Mouse (Mus musculus): Measurements from ENCODE around the gene Arhgef10l.

The Arhgef10l gene

GRCm38 (mm10) chr4:140665760-140666159 lies at the start of gene Arhgef10l:
Arhgef10l (minus strand) TSS chr4:140666012.
- DNase-seq (ENCODE audit: low spot score in 2 of 2) = peak; percentile 84 to 91

- DNase-seq (ENCODE audit: low spot score in 2 of 2) = no peak
Observed at GRCm38 (mm10) chr4:140714586-140714985, 48.8 kb upstream of the Arhgef10l start.

GRCm38 (mm10) chr4:140713480-140714365 lies 47.9 kb upstream of the Arhgef10l start:
- peak; percentile 79 to 82 for DNase-seq (ENCODE audit: low spot score in 2 of 2)

- no peak for DNase-seq (ENCODE audit: low spot score in 2 of 2)
Observed at GRCm38 (mm10) chr4:140711360-140711759, 45.5 kb upstream of the Arhgef10l start.

- DNase-seq (ENCODE audit: low spot score in 2 of 2) = no peak
Observed at GRCm38 (mm10) chr4:140710781-140711180, 45.0 kb upstream of the Arhgef10l start.

GRCm38 (mm10) chr4:140709617-140710016 lies 43.8 kb upstream of the Arhgef10l start:
- DNase-seq (ENCODE audit: low spot score in 2 of 2) = no peak

GRCm38 (mm10) chr4:140709111-140709510 lies 43.3 kb upstream of the Arhgef10l start:
- no peak for DNase-seq (ENCODE audit: low spot score in 2 of 2)

GRCm38 (mm10) chr4:140708297-140708927 lies 42.6 kb upstream of the Arhgef10l start:
- peak; percentile 33 to 38 for DNase-seq (ENCODE audit: low spot score in 2 of 2)

GRCm38 (mm10) chr4:140707615-140708014 lies 41.8 kb upstream of the Arhgef10l start:
- DNase-seq (ENCODE audit: low spot score in 2 of 2) = no peak

GRCm38 (mm10) chr4:140704166-140704565 lies 38.4 kb upstream of the Arhgef10l start:
- no peak for DNase-seq (ENCODE audit: low spot score in 2 of 2)

GRCm38 (mm10) chr4:140703636-140704035 lies 37.8 kb upstream of the Arhgef10l start:
- DNase-seq (ENCODE audit: low spot score in 2 of 2) = no peak

GRCm38 (mm10) chr4:140702611-140703327 lies 37.0 kb upstream of the Arhgef10l start:
- DNase-seq (ENCODE audit: low spot score in 2 of 2) = peak; percentile 67 to 70

- no peak for DNase-seq (ENCODE audit: low spot score in 2 of 2)
Observed at GRCm38 (mm10) chr4:140701716-140702561, 36.1 kb upstream of the Arhgef10l start.

GRCm38 (mm10) chr4:140701049-140701715 lies 35.4 kb upstream of the Arhgef10l start:
- DNase-seq (ENCODE audit: low spot score in 2 of 2) = peak; percentile 68

GRCm38 (mm10) chr4:140700269-140701018 lies 34.6 kb upstream of the Arhgef10l start, which contains the start of gene Rcc2:
Rcc2 (plus strand) TSS chr4:140700541.
- no peak for DNase-seq (ENCODE audit: low spot score in 2 of 2)

GRCm38 (mm10) chr4:140699441-140700127 lies 33.8 kb upstream of the Arhgef10l start:
- DNase-seq (ENCODE audit: low spot score in 2 of 2) = peak; percentile 57 to 80

GRCm38 (mm10) chr4:140695675-140696585 lies 30.1 kb upstream of the Arhgef10l start:
- no peak for DNase-seq (ENCODE audit: low spot score in 2 of 2)

- no peak for DNase-seq (ENCODE audit: low spot score in 2 of 2)
Observed at GRCm38 (mm10) chr4:140695146-140695545, 29.3 kb upstream of the Arhgef10l start.
